Mouse (Mus musculus) liver, embryonic 15.5 days (tissue): ENCODE results near the gene Olfr222. TPM values are rescaled to one million over a fixed set of nuclear protein-coding genes. Genes with fewer than 3 reads are reported as not detected.

Source experiments
- ATAC-seq: fragments of 200-750 bp; cut with Nextera tagmentation; 2 replicates; pipeline ENCODE4 v1.8.0; 2017; ENCODE audit warnings: moderate number of reproducible peaks, mild to moderate bottlenecking, moderate library complexity; ENCODE audit not compliant: insufficient read depth
- H3K27ac ChIP-seq: fragments of 300-500 bp; sonication (generic); replicated peaks from 2 replicates; pipeline ENCODE4 v1.5.1; 2015; ENCODE audit warnings: mild to moderate bottlenecking, inconsistent platforms
- H3K27me3 ChIP-seq: fragments of 300-500 bp; sonication (generic); 2 replicates; pipeline ENCODE4 v1.6.1; 2015; ENCODE audit warnings: mild to moderate bottlenecking, inconsistent platforms
- H3K36me3 ChIP-seq: fragments of 300-500 bp; sonication (generic); replicated peaks from 2 replicates; pipeline ENCODE4 v1.6.1; 2015; ENCODE audit warnings: moderate library complexity, mild to moderate bottlenecking, inconsistent platforms
- H3K4me1 ChIP-seq: fragments of 300-500 bp; sonication (generic); replicated peaks from 2 replicates; pipeline ENCODE4 v1.6.1; 2015; ENCODE audit warnings: inconsistent platforms
- H3K4me2 ChIP-seq: fragments of 300-500 bp; sonication (generic); 2 replicates; pipeline ENCODE4 v1.6.1; 2015; ENCODE audit warnings: moderate library complexity, mild to moderate bottlenecking, inconsistent platforms
- H3K4me3 ChIP-seq: fragments of 300-500 bp; sonication (generic); replicated peaks from 2 replicates; pipeline ENCODE4 v1.5.1; 2015; ENCODE audit warnings: mild to moderate bottlenecking, inconsistent platforms
- H3K9ac ChIP-seq: fragments of 300-500 bp; sonication (generic); 2 replicates; pipeline ENCODE4 v1.6.1; 2015; ENCODE audit warnings: moderate library complexity, mild to moderate bottlenecking, inconsistent platforms
- H3K9me3 ChIP-seq: fragments of 300-500 bp; sonication (generic); replicated peaks from 2 replicates; pipeline ENCODE4 v1.6.1; 2016; ENCODE audit warnings: inconsistent platforms
- WGBS: fragments of 180-500 bp; shearing (Covaris S2); methylation state at CpG from one replicate; pipeline ENCODE4 v1.1.7; 2015; ENCODE audit warnings: mixed read lengths; ENCODE audit not compliant: insufficient replicate concordance; 5-methylcytosine and 5-hydroxymethylcytosine counted together
- polyA plus RNA-seq: library from polyadenylated mRNA; unstranded; fragments of >200 nt; fragmentation: Nextera tagmentation; extraction: Ambion mirVana; gene quantifications from 2 replicates; pipeline ENCODE4 v1.2.1, GENCODE M21; 2015

Gene Olfr222
- polyA plus RNA-seq, 1 experiment from 2014 or later = not detected

DNA sequence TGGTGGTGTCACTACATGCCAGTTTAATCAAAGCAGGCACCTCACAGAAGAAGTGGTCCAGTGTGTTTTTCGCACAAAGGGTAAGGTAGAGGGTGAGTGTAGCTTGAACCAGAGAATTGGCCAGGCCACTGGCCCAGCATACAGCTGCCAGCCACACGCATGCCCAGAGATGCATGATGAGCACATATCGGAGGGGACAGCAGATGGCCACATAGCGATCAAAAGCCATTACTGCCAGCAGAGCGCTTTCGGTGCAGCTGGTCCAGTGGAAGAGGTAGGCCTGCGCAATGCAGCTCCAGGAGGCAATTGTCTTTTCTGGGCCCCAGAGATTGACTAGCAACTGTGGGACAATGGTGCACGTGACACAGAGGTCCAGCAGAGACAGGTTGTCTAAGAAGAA is 13.5 kb upstream of the Olfr222 start:
- 72% methylated on average over 8 of the region's 8 CpGs for WGBS
- Histone ChIP-seq H3K4me1 (no peaks in the 10 kb centered on the region), H3K9me3 (no peaks in the 10 kb centered on the region), H3K9ac (no peak overlapping the region), H3K27me3 (no peaks in the 10 kb centered on the region; the same call in 1 of the 2 replicates), H3K4me3 (no peak overlapping the region), H3K27ac (no peak overlapping the region), H3K4me2 (no peak overlapping the region), H3K36me3 (no peaks in the 10 kb centered on the region)
- ATAC-seq = no peak

DNA sequence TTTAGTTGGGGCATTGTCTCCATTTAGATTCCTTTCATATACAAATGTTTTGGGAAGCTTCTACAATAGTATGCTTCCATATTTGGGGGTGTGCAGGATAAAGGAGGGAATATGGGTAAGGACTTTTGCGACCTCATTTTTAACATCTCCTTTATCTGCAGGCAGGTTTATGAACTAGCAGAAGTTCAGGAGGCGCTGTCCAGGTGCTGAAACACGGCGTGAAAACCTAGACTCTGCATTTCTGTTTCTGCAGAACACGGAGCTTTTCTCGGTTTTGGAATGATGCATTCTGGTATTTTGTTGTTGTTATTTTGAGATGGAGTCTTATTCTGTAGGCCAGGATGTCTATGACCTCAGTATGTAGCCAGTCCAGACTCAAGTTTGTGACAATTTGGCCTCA is 8.5 kb upstream of the Olfr222 start:
- Histone ChIP-seq H3K4me1 (no peaks in the 10 kb centered on the region), H3K27ac (no peak overlapping the region), H3K4me3 (no peak overlapping the region), H3K9me3 (no peaks in the 10 kb centered on the region), H3K27me3 (no peaks in the 10 kb centered on the region; the same call in 1 of the 2 replicates), H3K9ac (no peak overlapping the region), H3K36me3 (no peaks in the 10 kb centered on the region), H3K4me2 (no peak overlapping the region)
- no peak for ATAC-seq
- WGBS = 18% methylated on average over 6 of the region's 6 CpGs

DNA sequence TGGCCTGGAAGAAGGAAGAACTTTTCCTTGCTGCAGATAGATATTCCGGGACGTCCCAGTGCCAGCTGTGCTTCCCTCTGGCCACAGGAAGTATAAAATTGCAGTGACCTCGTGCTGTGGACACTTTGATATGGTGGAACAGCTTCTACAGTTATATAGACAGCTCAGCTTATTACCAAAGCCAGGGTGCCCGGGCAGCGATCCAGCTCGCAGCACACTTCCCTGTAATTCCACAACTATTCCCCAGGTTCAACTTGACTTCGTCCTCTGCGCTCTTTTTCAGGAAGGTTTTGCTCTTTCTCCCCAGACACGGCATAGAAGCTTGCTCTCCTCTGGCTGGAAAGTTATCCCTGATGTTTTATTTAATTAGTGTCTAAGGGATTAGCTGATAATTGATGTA is 309 bp downstream of the Olfr222 start:
- Histone ChIP-seq H3K9ac (no peak overlapping the region), H3K4me3 (no peak overlapping the region), H3K27ac (no peak overlapping the region), H3K9me3 (no peaks in the 10 kb centered on the region), H3K27me3 (peaks cover 26% of the 10 kb centered on the region), H3K4me2 (no peak overlapping the region), H3K4me1 (no peaks in the 10 kb centered on the region), H3K36me3 (no peaks in the 10 kb centered on the region)
- ATAC-seq = no peak
- WGBS = 30% methylated on average over 9 of the region's 9 CpGs

DNA sequence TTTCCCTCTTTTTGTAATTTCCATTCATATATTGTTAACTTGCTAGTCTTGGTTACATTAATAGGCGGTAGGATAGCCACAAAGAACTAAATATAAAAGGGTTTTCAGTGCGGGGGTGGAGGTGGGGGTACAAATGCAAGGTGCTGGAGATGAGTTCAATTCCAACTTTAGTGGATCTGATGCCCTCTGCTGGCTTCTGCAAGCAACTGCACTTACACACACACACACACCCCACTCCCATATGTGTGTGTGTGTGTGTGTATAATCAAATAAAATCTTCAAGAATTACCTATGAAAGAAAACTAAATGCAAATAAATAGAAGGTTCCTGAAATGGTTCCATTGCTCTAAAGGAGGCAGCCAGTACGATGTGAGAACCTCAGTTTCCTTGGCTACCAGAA is 6.7 kb downstream of the Olfr222 start:
- Histone ChIP-seq H3K27me3 (peaks cover 30% of the 10 kb centered on the region), H3K27ac (no peak overlapping the region), H3K9me3 (no peaks in the 10 kb centered on the region), H3K4me2 (no peak overlapping the region), H3K9ac (no peak overlapping the region), H3K4me1 (no peaks in the 10 kb centered on the region), H3K36me3 (no peaks in the 10 kb centered on the region), H3K4me3 (no peak overlapping the region)
- WGBS = 35% methylated on average over 3 of the region's 3 CpGs
- ATAC-seq = no peak

DNA sequence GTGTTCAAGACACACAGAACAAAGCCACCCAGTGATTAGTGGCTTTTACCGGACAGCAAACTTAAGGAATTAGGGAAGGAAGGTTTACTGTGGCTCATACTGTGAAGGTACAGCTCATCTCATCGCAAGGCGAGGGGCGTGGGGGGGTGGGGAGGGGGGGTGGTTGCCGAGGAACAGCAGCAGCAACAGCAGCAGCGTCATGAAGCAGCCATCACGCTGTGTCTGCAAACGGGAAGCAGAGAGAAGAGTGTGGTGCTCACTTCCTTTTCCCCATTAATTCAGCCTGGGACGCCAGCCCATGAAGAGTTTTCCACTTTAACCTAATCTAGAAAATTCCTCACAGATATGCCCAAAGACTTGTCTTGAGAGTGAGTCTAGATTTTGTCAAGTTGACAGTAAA is 13.2 kb downstream of the Olfr222 start:
- Histone ChIP-seq H3K36me3 (no peaks in the 10 kb centered on the region), H3K27ac (no peak overlapping the region), H3K9me3 (no peaks in the 10 kb centered on the region), H3K4me3 (no peak overlapping the region), H3K4me1 (no peaks in the 10 kb centered on the region), H3K4me2 (no peak overlapping the region), H3K27me3 (no peaks in the 10 kb centered on the region), H3K9ac (no peak overlapping the region)
- no peak for ATAC-seq
- 51% methylated on average over 9 of the region's 9 CpGs for WGBS

DNA sequence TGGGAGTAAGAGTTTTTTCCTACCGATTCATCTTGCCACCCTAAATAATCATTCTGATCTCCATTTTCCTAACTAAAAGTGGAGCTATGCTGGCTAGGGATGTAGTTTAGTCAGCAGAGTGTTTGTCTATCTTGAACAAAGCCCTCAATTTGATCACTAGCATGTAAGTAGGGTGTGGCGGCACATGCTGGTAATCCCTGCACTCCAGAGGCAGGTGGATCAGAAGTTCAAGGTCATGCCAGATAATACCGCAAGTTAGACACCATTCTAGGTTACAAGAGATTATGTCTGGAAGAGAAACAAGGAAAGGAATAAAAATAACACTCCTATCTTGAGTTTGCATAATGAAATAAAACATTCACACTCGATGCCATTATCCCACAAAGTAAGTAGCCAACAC is 13.7 kb downstream of the Olfr222 start:
- Histone ChIP-seq H3K4me2 (no peak overlapping the region), H3K9ac (no peak overlapping the region), H3K9me3 (no peaks in the 10 kb centered on the region), H3K4me1 (no peaks in the 10 kb centered on the region), H3K27ac (no peak overlapping the region), H3K4me3 (no peak overlapping the region), H3K27me3 (no peaks in the 10 kb centered on the region), H3K36me3 (no peaks in the 10 kb centered on the region)
- ATAC-seq = no peak
- WGBS = 72% methylated on average over 4 of the region's 4 CpGs

DNA sequence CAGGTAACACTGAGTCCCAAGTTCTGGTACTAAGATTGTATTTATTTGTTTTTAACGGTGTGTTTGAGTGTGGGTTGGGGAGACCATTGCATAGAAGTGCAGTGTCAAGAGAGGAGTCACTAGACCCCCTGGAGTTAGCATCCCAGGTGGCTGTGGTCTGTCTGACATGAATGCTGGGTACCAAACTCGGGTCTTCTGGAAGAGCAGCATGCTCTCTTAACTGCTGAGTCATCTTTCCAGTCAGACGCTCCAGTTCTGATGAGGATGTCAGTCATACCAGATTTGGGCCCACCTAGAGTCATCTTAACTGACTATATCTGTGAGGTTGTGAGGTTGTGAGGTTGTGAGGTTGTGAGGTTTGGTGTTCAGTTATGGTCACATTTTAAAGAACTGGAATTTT is 15.1 kb downstream of the Olfr222 start:
- no peak overlapping the region for H3K9ac ChIP-seq
- no peaks in the 10 kb centered on the region for H3K9me3 ChIP-seq
- H3K4me2 ChIP-seq = no peak overlapping the region
- 35% methylated on average over 3 of the region's 3 CpGs for WGBS
- no peaks in the 10 kb centered on the region for H3K27me3 ChIP-seq
- no peaks in the 10 kb centered on the region for H3K36me3 ChIP-seq
- H3K4me3 ChIP-seq = no peak overlapping the region
- ATAC-seq = no peak
- no peaks in the 10 kb centered on the region for H3K4me1 ChIP-seq
- no peak overlapping the region for H3K27ac ChIP-seq

DNA sequence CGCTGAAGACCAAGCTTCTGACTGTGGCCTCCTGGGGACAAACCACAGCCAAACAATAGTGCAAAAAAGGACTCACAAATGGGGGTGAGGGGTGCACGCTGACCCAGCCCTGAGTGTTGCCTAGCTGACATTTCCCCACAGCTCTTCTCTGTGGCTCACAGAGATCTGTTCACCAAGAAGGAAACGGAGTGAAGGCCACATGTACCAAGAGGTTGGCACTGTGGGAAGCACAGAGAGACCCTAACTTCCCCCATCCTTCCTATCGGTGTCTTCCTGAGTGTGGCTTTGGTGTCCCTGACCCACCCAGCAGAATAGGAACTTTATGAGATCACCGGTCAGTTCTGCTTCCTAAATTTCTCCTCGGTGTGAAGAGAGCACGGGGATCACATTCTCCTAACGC is 21.5 kb downstream of the Olfr222 start:
- Histone ChIP-seq H3K36me3 (no peaks in the 10 kb centered on the region), H3K27ac (no peak overlapping the region), H3K4me2 (no peak overlapping the region), H3K4me1 (no peaks in the 10 kb centered on the region), H3K27me3 (no peaks in the 10 kb centered on the region), H3K9ac (no peak overlapping the region), H3K4me3 (no peak overlapping the region), H3K9me3 (no peaks in the 10 kb centered on the region)
- ATAC-seq = no peak
- WGBS = 24% methylated on average over 8 of the region's 8 CpGs

DNA sequence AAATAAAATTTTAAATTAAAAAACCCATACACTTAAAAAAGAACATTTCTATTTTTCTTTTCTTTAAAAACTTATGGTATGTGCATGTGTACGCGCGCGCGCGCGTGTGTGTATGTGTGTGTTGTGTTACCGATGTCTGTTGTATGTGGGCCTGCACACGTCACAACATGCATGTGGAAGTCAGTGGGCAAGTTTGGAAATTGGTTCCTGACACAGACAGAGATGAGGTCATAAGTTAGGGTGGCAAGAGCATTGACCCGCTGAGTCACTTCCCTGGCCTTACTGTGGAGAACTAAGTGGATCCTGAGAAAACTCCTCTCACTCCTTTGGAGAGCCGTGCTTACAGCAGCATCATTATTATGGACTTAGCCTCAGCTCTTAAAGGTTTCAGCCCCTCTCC is 21.9 kb downstream of the Olfr222 start:
- no peak overlapping the region for H3K27ac ChIP-seq
- H3K36me3 ChIP-seq = no peaks in the 10 kb centered on the region
- no peak overlapping the region for H3K9ac ChIP-seq
- H3K27me3 ChIP-seq = no peaks in the 10 kb centered on the region
- no peaks in the 10 kb centered on the region for H3K4me1 ChIP-seq
- WGBS = 83% methylated on average over 11 of the region's 11 CpGs
- no peak for ATAC-seq
- H3K4me2 ChIP-seq = no peak overlapping the region
- H3K9me3 ChIP-seq = no peaks in the 10 kb centered on the region
- H3K4me3 ChIP-seq = no peak overlapping the region

DNA sequence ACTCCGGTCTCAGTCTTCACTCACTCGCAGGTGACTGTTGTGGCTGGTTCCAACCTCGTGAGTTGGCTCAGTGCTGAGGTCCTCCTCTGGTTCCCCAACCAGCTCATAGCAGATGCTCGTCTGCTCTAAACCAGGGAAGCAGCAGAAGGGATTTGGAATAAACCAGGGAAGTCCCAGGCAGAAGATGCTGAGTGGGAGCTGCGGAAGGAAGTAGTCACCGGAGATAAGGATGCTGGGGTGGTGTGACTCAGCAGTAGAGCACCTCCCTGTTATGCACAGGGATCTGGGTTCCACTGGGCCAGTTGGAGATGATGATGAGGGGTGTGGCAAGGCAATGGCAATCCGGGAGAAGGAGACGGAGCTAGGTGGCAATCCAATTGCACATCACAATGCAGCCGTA is 32.0 kb downstream of the Olfr222 start:
- Histone ChIP-seq H3K9me3 (no peaks in the 10 kb centered on the region), H3K9ac (no peak overlapping the region), H3K4me3 (no peak overlapping the region), H3K4me1 (peaks cover 9% of the 10 kb centered on the region; the same call in 1 of the 2 replicates), H3K27ac (no peak overlapping the region), H3K36me3 (no peaks in the 10 kb centered on the region), H3K4me2 (no peak overlapping the region), H3K27me3 (no peaks in the 10 kb centered on the region)
- 57% methylated on average over 9 of the region's 9 CpGs for WGBS
- no peak for ATAC-seq

DNA sequence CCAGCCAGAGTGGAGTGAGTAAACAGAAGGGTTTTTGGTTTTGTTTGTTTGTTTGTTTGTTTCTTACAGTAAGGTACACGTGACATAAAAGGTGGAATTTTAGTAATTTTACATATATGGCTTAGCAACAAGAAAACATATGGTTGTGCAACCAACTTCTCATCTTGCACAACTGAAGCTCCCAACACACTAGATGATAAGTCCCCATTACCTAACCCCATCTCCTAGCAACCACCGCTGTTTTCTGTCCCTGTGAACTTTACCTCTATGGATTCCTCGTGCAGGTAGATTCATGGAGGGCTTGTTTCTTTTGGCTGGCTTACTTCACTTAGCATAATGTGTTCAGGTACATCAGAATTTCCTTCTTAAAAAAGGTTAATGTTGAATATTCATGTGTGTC is 32.7 kb downstream of the Olfr222 start:
- no peaks in the 10 kb centered on the region for H3K27me3 ChIP-seq
- H3K27ac ChIP-seq = no peak overlapping the region
- ATAC-seq = no peak
- no peaks in the 10 kb centered on the region for H3K9me3 ChIP-seq
- 45% methylated on average over 3 of the region's 3 CpGs for WGBS
- H3K4me1 ChIP-seq = peaks cover 10% of the 10 kb centered on the region; the same call in 1 of the 2 replicates
- H3K4me3 ChIP-seq = no peak overlapping the region
- no peak overlapping the region for H3K4me2 ChIP-seq
- H3K36me3 ChIP-seq = no peaks in the 10 kb centered on the region
- H3K9ac ChIP-seq = no peak overlapping the region

DNA sequence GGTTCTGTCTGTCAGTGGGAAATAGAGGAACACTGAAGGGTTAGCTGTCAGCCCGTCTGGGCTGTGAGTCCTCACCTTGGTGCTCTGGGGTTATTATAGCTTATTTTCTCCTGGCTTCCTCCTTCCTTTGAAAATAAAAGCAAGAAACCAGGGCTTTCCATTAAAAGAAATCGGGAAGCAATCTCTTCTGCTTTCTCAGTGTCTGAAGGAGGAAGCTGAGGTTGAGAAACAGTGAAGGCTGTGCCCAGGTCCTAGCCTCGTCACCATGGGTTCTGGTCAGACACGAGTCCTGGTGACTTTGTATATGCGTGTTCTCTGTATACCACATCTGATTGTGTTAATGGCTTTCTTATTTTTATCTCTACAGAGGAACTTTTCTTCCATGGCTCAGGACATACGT is 33.6 kb downstream of the Olfr222 start:
- Histone ChIP-seq H3K4me1 (peaks cover 11% of the 10 kb centered on the region; the same call in 1 of the 2 replicates), H3K9ac (no peak overlapping the region), H3K27ac (0 out of 2 replicates have a peak overlapping the region, but pooled peaks have one; percentile 29), H3K36me3 (no peaks in the 10 kb centered on the region), H3K4me3 (no peak overlapping the region), H3K27me3 (no peaks in the 10 kb centered on the region), H3K4me2 (no peak overlapping the region), H3K9me3 (no peaks in the 10 kb centered on the region)
- 28% methylated on average over 6 of the region's 6 CpGs for WGBS
- no peak for ATAC-seq
